Mouse (Mus musculus) c-Kit-positive CD71-positive TER-119-positive erythroid progenitor cells, embryonic 14.5 days (primary cell): ENCODE data around the gene Nnat.

Experiments used
- DNase-seq: peaks from one replicate; pipeline ENCODE4 v3.0.0-alpha.2; 2013; ENCODE audit warnings: low spot score

Gene Nnat

GRCm38 (mm10) chr2:157559858-157560257 is at the start of gene Nnat:
Nnat (plus strand) TSS chr2:157560078.
- DNase-seq = no peak

DNA sequence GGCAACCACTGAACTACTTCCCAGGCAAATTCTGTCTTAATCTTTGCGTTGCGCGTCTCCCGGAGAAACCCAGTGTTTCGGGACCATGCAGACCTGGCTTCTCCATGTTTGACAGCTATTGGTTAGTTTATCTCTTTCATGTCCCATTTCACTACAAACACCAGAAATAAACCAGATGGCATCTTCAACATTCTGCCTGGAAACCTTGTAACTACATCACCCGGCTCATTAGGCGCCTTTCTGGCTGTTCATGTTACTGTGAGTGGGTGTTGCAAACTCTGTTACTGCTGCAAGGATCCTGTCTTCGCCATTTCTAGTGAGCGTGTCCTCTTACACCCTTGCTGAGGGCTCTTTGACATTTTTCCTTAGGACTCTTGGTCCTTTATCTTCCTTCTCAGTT is 47.0 kb upstream of the Nnat start:
- DNase-seq = no peak

DNA sequence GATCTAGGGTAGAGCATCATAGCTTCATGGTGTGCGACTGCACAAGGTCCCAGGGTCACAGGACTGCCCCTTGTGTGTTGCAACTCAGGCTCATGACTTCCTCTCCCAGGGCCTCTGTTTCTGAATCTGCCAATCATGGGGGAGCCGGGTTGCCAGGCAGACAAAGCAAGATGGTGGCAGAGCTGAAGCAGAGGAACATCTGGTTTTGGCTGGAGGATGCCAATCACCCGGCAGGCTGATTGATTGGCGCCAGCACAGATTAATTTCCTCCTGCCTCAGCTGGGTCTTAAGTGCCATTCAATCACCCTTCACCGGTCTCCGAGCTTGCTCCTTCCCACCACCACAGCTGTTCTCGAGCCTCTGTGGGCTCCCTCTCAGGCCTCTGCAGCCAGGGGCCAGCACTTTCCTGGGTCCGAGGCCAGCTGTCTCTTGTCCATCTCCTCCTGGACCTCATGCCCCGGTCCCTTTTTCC is 46.1 kb upstream of the Nnat start:
- no peak for DNase-seq

- no peak for DNase-seq
Measured at GRCm38 (mm10) chr2:157514353-157514752, 45.5 kb upstream of the Nnat start.

DNA sequence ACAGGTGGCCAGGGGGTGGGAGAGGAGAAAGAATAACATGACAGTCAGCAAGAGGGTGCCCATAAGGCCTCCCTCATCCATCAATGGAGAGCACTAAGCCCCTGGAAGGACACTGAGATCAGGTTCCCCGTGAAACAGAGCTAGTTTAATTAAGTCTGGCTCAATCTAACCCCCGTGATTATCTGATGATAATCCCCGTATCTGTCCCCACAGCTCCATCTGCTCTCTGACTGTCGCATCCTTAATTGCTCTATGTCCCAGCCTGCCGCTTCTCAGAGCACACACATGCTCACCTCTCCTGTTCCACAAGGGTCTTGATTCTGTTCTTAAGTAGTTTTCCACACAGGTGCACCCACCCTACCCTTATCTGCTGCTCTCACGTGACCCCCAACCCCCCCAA is 42.4 kb upstream of the Nnat start:
- no peak for DNase-seq

GRCm38 (mm10) chr2:157518451-157518850 is 41.4 kb upstream of the Nnat start:
- no peak for DNase-seq

- no peak for DNase-seq
Measured at GRCm38 (mm10) chr2:157519452-157519851, 40.4 kb upstream of the Nnat start.

GRCm38 (mm10) chr2:157520496-157520895 is 39.4 kb upstream of the Nnat start:
- DNase-seq = no peak

DNA sequence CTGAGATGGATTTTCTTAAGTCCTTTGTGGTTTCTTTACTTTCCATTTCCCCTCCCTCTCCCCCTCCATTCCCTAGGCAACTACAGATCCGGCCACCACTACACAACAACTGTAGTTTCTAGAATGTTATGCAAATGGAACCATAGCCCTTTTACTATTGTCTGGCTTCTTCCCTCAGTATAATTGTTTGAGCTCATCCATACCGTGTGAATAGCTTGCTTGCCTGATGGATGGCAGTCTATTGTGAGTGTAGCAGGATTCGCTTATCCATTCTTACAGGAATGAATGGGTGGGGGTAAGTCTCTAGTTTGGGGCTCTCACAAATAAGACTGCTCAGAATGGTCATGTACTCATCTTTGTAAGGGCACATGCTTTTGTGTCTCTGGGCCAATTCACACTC is 37.3 kb upstream of the Nnat start:
- no peak for DNase-seq

GRCm38 (mm10) chr2:157530056-157530955 is 29.6 kb upstream of the Nnat start:
- no peak for DNase-seq

DNA sequence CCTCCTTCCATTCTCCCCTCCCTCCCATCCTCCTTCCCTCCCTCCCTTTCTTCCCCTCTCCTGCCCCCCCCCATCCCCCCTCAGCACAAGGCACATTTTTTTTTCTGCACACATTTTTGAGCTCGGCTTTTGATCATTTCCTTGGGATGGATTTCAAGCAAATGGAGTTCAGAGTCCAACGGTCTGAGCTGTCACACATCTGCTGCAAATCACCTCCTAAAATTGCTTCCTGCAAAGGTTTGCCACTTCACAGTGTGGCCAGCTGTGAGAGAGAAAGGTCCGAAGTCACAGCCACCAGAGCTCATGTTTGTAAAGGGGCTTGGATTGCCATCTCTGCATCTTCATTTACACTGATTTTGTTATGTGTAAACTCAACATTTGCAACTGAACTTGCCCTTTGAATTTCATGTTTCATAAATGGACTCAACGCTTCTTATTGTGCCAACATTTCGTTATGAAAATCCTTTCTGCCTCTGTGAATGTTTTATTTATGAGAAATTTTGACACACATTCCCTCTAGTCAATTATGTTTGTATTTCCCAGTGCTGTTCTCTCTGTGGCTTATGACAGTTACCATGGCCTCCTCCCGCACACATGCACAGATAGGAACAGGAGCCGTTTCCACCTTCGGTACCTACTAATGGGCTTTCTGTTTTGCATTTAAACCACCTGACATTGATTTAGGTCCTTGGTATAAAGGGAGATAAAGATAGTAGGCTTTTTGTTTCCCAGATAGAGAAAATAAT is 28.0 kb upstream of the Nnat start:
- no peak for DNase-seq

- DNase-seq = no peak
Measured at GRCm38 (mm10) chr2:157534163-157534562, 25.7 kb upstream of the Nnat start.

DNA sequence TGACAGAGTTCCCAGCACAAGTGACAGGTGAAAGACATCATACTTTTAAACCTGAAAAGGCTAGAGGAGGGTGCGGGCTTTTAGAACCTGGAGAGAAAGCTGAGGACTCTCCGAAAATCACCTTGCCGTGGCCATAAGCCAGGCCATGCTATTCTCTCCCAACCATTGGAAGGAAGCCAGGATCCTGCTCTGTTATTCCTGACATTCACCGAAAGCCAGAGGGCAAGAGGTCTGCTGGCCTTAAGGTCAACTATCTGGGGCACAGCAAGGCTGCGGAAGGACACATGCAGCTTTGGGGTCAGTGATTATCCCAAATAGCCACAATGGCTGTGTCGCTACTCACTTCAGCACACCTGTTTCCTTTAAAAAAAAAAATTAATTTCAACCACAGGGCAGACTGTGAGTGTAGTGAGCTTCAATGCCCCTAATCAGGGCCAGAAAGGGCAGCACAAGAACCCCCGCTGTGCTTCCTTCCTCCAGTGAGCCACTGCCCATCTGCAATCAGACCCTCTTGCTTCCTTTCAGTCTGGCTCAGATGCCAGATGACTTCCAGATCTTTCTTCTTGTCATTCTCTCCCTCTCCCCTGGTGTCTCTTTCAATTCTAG is 23.3 kb upstream of the Nnat start:
- DNase-seq = no peak

DNA sequence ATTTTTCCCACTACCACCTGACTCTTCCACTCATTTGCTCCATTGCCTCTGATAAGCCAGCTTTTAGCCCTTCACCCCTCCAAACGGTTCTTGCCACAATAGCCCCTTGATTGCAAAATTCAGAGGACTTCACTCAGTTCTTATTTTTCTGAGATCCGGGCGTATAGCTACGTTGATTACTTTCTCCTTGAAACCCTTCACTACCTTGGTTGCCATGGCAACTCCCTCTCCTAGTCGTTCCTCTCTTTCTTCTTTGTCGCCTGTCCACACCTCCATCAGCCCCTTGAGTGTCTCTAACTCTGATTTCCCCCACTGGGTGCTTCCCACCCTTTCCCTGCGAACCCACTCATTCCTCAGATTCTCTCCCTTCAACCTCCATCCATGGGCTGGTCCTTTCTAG is 22.8 kb upstream of the Nnat start:
- no peak for DNase-seq

DNA sequence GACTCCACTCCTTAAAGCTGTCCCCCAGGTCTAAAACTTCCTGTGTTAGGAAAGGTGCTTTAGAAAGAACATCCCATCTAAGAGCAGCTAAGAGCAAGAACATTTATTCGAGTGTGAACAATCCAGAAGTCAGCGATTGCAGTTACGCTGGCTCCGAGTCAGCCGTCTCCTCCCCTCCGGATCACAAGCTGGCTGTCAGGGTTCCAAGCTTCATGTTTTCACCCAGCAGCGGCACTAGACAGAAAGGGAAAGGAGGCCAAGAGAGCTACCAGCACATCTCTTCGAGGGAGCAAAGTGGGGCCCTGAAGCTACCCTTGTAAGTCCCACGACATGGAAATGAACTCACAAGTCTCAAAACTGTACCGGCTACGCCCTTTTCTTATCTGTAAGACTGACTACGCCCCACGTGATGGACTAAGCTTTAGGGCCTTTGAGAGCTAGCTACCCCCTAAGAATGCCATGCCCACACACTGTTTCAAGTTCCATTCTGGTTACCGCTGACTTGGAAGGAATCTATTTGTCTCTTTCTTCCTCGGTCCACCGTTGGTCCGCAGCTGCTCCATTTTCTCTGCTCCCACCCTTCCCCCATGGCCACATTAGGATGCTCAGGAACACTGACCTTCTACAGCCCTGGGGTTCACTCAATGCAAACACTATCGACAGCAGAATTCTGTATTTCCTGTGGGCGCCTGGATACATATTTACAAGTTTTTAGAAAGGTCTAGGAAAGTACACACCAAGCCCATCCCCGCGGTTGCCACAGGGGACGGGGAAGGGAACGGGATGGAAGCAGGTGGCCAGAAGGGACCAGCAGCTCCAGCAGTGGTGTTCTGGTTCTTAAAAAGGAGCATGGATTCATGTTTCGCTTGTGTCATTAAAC is 19.6 kb upstream of the Nnat start:
- DNase-seq = no peak

DNA sequence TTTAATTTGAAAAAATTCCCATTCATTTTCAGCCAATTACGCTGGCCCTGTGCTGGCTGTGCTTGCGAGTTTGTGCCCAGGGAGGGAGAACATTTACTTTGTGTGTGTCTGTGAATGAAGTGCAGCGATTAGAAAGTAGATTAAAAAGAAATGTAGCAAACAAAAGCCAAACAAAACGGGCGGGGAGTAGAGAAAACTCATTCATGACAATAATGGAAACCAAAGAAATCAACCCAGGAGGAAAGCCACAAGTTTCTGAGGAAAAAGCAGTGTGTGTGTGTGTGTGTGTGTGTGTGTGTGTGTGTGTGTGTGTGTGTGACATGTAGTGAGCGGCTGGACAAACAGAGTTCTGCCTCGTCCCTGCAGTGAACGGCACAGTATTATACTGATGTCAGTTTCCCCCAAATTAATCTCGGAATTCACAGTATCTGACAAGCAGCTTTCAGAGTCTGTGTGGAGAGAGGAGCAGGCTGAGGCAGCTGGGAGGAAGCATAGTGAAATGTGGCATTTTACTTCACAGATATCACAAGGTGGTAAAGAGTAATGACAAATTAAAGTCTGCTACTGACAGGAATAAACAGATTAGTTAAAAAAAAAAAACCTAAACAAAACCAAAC is 18.8 kb upstream of the Nnat start:
- no peak for DNase-seq

- no peak for DNase-seq
Measured at GRCm38 (mm10) chr2:157541631-157542030, 18.2 kb upstream of the Nnat start.

- no peak for DNase-seq
Measured at GRCm38 (mm10) chr2:157542415-157542814, 17.5 kb upstream of the Nnat start.

DNA sequence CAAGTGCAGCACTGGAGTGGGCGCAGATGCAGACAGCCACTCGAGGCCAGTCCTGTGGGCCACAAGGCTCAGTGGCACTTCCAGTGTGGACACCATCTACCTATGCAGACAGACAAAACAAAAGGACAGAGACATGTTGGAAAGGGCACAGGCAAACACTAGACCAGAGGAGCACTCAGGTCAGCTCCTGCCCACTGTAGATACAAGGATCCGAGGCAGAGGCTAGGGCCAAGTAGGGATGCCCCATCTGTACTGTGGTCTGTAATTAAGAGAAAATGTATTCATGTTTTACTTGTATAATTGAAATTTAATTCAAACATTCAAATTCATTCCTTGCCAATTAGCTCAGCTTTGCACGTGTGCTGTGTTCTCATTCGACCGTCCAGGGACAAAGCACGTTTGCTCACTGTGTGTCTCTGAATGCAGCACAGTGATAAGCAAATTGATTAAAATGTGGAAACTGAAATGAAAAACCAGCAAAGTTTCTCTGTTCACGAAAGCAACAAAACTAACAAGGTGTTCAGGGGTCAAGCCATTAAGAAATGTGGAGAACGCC is 15.5 kb upstream of the Nnat start:
- no peak for DNase-seq

DNA sequence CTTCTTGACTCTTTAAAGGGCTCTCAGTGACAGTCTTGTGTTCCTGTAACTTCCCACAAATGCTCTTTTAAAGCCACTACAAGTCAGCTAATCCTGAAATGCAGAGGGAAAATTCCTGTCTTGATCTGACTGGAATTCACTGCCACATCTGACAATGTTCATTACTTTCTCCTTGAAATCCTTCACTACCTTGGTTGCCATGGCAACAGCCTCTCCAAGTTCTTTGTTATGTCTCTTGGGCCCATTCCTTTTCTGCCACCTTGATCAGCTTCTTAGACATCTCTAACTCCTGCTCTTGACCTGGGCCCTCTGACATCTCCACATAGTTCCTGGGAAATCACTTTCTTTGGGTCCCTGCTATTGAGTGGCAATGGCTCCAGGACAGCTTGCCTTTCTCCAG is 13.2 kb upstream of the Nnat start:
- no peak for DNase-seq

DNA sequence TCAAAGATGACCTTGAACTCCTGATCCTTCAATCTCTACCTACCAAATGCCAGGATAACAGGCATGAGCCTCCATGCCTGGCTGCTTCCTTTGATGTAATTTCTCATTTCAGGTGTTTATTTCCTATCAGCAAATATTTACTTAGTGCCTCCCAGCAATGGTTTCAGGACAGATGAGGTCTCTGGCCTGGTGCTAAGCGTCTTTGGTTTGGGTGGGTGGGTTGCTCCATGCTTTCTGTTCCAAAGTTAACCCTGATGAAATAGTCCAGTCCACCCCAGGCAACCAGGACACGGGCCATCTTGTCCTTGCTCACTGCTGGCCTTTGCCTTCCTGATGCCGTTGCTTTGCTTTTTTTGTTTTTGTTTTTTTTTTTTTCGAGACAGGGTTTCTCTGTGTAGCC is 9.6 kb upstream of the Nnat start:
- no peak for DNase-seq
